Mouse (Mus musculus) hindbrain, embryonic 14.5 days (tissue): ENCODE results near the gene Gad2. TPM values are rescaled to one million over a fixed set of nuclear protein-coding genes. Genes with fewer than 3 reads are reported as not detected.

ENCODE experiments used
- ATAC-seq: fragments of 200-750 bp; cut with Nextera tagmentation; 2 replicates; pipeline ENCODE4 v1.8.0; 2017; ENCODE audit warnings: moderate number of reproducible peaks, mild to moderate bottlenecking, moderate TSS enrichment, moderate library complexity; ENCODE audit not compliant: low FRiP score
- DNase-seq: peaks from one replicate; pipeline ENCODE4 v3.0.0-alpha.2; 2015; ENCODE audit warnings: low spot score
- H3K27ac ChIP-seq: fragments of 300-500 bp; sonication (generic); 2 replicates; pipeline ENCODE4 v1.5.1; 2014; ENCODE audit warnings: mild to moderate bottlenecking, moderate library complexity
- H3K27me3 ChIP-seq: fragments of 300-500 bp; sonication (generic); 2 replicates; pipeline ENCODE4 v1.6.1; 2014; ENCODE audit warnings: mild to moderate bottlenecking, low read length, mixed read lengths; ENCODE audit not compliant: control insufficient read depth, insufficient read depth
- H3K36me3 ChIP-seq: fragments of 300-500 bp; sonication (generic); replicated peaks from 2 replicates; pipeline ENCODE4 v1.6.1; 2014; ENCODE audit not compliant: control insufficient read depth, insufficient read depth
- H3K4me1 ChIP-seq: fragments of 300-500 bp; sonication (generic); replicated peaks from 2 replicates; pipeline ENCODE4 v1.6.1; 2014; ENCODE audit warnings: antibody characterized with exemption, low read length, mixed read lengths; ENCODE audit not compliant: control insufficient read depth, insufficient read depth
- H3K4me2 ChIP-seq: fragments of 300-500 bp; sonication (generic); replicated peaks from 2 replicates; pipeline ENCODE4 v1.6.1; 2014; ENCODE audit warnings: mild to moderate bottlenecking, moderate library complexity
- H3K4me3 ChIP-seq: fragments of 300-500 bp; sonication (generic); replicated peaks from 2 replicates; pipeline ENCODE4 v1.5.1; 2014; ENCODE audit warnings: mild to moderate bottlenecking, low read length
- H3K9ac ChIP-seq: fragments of 300-500 bp; sonication (generic); 2 replicates; pipeline ENCODE4 v1.6.1; 2014
- H3K9me3 ChIP-seq: fragments of 300-500 bp; sonication (generic); 2 replicates; pipeline ENCODE4 v1.6.1; 2016; ENCODE audit warnings: low read length; ENCODE audit not compliant: control insufficient read depth
- WGBS: fragments of 180-500 bp; shearing (Covaris S2); extraction: QIAGEN DNeasy Blood & Tissue Kit; methylation state at CpG from one replicate; pipeline ENCODE4 v1.1.7; 2014; 5-methylcytosine and 5-hydroxymethylcytosine counted together
- polyA plus RNA-seq: library from polyadenylated mRNA; unstranded; fragments of >200 nt; fragmentation: Nextera tagmentation; extraction: Ambion mirVana; gene quantifications from 2 replicates; pipeline ENCODE4 v1.2.1, GENCODE M21; 2014

Gad2 gene
- polyA plus RNA-seq, 1 experiment from 2014 or later, result 34.7 TPM

DNA sequence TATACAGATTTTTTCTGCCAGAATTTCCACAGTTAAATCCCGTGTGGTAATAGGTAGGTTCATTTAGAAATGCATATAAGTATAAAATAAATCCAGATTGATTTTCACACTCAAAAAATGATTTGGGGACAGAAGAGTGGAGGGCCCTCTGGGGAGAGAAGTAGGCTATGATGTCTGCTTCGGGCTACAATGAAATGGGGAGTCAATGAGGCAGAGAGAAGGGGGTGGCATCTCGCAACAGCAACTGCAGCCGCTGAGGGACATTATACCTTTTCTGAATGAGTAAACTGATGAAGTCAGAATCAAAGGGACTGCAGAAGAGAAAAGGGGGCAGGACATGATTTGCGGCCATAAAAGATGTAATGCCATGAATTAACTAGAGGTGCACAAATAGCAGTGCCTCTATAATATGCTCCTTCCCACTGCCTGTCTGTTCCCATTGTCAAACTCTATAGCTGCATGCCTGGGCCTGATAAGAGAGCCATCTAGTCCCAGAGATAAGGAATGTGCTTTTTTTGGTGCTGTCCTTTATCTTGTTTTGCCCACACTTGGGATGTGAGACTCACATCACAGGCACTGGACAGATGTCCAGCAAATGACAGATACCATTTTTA, 5.9 kb downstream of the Gad2 start:
- H3K4me1 ChIP-seq, result 0 out of 2 replicates have a peak, but pooled peaks cover 12% of the 10 kb centered on the region
- H3K9ac ChIP-seq, result peak overlapping the region; percentile 86
- H3K27me3 ChIP-seq, result peaks cover 48% of the 10 kb centered on the region
- peaks cover 17% of the 10 kb centered on the region for H3K36me3 ChIP-seq
- peak overlapping the region; percentile 85 for H3K4me2 ChIP-seq
- ATAC-seq (peak; percentile 49), DNase-seq (peak; percentile 45)
- peak overlapping the region; percentile 56 for H3K4me3 ChIP-seq
- WGBS, result 14% methylated on average over 5 of the region's 5 CpGs
- H3K9me3 ChIP-seq, result no peaks in the 10 kb centered on the region
- H3K27ac ChIP-seq, result peak overlapping the region; percentile 96

GRCm38 (mm10) chr2:22634766-22635165, 12.8 kb downstream of the Gad2 start:
- H3K4me2 ChIP-seq, result no peak overlapping the region
- H3K4me3 ChIP-seq, result no peak overlapping the region
- 47% methylated on average over 8 of the region's 8 CpGs for WGBS
- no peaks in the 10 kb centered on the region for H3K27me3 ChIP-seq
- peaks cover 61% of the 10 kb centered on the region for H3K36me3 ChIP-seq
- H3K9me3 ChIP-seq, result no peaks in the 10 kb centered on the region
- ATAC-seq, result no peak
- no peak overlapping the region for H3K27ac ChIP-seq
- H3K9ac ChIP-seq, result no peak overlapping the region
- peak; percentile 42 for DNase-seq
- H3K4me1 ChIP-seq, result no peaks in the 10 kb centered on the region

DNA sequence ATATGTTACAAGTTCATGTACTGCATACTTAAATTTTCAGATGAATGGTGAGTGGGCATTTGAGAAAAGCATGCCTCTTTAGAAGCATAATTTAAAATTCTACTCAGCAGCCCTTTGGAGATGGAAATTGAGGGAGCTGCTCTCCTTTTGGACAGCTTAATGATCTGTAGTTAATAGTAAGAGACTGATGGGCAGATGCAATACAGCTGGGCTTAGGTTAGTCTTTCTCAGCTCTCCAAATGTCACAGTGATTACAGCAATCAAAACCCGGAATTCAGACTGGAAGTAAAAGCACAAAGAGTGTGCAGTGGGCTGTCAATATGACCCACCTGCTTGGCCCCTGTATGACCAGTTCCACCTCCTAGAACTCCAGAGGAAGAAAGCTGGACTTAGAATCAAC, 24.1 kb downstream of the Gad2 start:
- WGBS, result 46% methylated on average over 1 of the region's 1 CpGs
- H3K27me3 ChIP-seq, result no peaks in the 10 kb centered on the region
- H3K4me3 ChIP-seq, result no peak overlapping the region
- H3K27ac ChIP-seq, result no peak overlapping the region
- H3K4me2 ChIP-seq, result no peak overlapping the region
- H3K4me1 ChIP-seq, result no peaks in the 10 kb centered on the region
- DNase-seq (no peak), ATAC-seq (no peak)
- peaks cover 25% of the 10 kb centered on the region for H3K36me3 ChIP-seq
- H3K9me3 ChIP-seq, result no peaks in the 10 kb centered on the region
- H3K9ac ChIP-seq, result no peak overlapping the region

DNA sequence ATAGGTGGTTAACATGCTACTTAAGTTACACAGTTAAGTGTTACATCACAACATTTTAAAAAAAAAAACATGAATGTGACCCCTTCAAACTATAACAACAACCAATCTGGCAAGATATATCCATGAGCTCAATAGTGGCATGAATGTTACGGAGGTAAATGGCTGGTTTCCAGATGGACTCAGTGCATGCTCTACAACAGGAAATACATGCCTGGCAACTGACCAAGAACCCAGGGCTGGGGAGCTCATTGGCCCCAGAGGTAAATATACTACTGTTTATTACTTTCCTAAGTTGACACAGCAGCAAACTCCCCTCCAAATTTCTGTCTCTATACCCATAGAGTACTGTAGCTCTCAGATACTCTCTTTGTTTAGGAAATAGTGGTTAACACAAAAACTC, 26.4 kb downstream of the Gad2 start:
- H3K9me3 ChIP-seq, result no peaks in the 10 kb centered on the region
- H3K9ac ChIP-seq, result no peak overlapping the region
- H3K27ac ChIP-seq, result no peak overlapping the region
- no peak overlapping the region for H3K4me3 ChIP-seq
- no peak for ATAC-seq
- H3K4me2 ChIP-seq, result no peak overlapping the region
- DNase-seq, result no peak
- H3K36me3 ChIP-seq, result peaks cover 31% of the 10 kb centered on the region
- 71% methylated on average over 1 of the region's 1 CpGs for WGBS
- no peaks in the 10 kb centered on the region for H3K27me3 ChIP-seq
- H3K4me1 ChIP-seq, result no peaks in the 10 kb centered on the region

GRCm38 (mm10) chr2:22651826-22652225, 29.8 kb downstream of the Gad2 start:
- WGBS, result 89% methylated on average over 4 of the region's 4 CpGs
- DNase-seq, result no peak
- no peak overlapping the region for H3K9ac ChIP-seq
- H3K9me3 ChIP-seq, result no peaks in the 10 kb centered on the region
- peaks cover 33% of the 10 kb centered on the region for H3K36me3 ChIP-seq
- no peaks in the 10 kb centered on the region for H3K27me3 ChIP-seq
- H3K4me3 ChIP-seq, result no peak overlapping the region
- H3K27ac ChIP-seq, result no peak overlapping the region
- H3K4me1 ChIP-seq, result no peaks in the 10 kb centered on the region
- ATAC-seq, result no peak
- no peak overlapping the region for H3K4me2 ChIP-seq

GRCm38 (mm10) chr2:22663731-22664130, 41.7 kb downstream of the Gad2 start:
- H3K36me3 ChIP-seq, result peaks cover 18% of the 10 kb centered on the region
- no peaks in the 10 kb centered on the region for H3K4me1 ChIP-seq
- no peak overlapping the region for H3K4me3 ChIP-seq
- DNase-seq, result no peak
- no peak overlapping the region for H3K4me2 ChIP-seq
- no peak for ATAC-seq
- H3K27me3 ChIP-seq, result no peaks in the 10 kb centered on the region
- no peaks in the 10 kb centered on the region for H3K9me3 ChIP-seq
- no peak overlapping the region for H3K27ac ChIP-seq
- H3K9ac ChIP-seq, result no peak overlapping the region
- WGBS, result 72% methylated on average over 1 of the region's 1 CpGs

DNA sequence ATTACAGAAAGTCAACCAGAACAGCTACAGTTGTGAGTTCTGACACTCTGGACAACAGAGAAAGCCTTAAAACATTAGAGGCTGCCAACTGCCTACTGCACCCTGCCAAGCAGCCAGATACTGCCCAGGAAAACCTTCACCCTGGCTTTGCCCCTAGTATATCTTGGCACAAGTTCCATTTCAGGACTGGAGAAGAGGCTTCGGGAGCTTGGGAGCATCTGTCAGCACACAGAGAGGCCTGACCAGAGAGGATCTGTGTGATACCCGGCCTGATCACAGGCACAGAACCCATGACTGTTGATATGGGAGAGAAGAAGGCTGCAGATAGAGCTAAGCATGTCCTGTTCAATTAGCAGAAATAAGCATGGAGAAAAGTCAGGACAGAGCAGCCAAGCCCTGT, 48.4 kb downstream of the Gad2 start:
- 73% methylated on average over 2 of the region's 2 CpGs for WGBS
- DNase-seq, result no peak
- ATAC-seq, result peak; percentile 27; the same call in 1 of the 2 replicates

GRCm38 (mm10) chr2:22671348-22671747, 49.3 kb downstream of the Gad2 start:
- Histone ChIP-seq H3K36me3 (peaks cover 55% of the 10 kb centered on the region), H3K27ac (no peak overlapping the region), H3K27me3 (no peaks in the 10 kb centered on the region), H3K4me3 (no peak overlapping the region), H3K9ac (no peak overlapping the region), H3K9me3 (no peaks in the 10 kb centered on the region), H3K4me2 (no peak overlapping the region), H3K4me1 (no peaks in the 10 kb centered on the region)
- no peak for DNase-seq
- no peak for ATAC-seq
- 85% methylated on average over 1 of the region's 1 CpGs for WGBS

More for the DNA sequence above, 48.4 kb downstream of the Gad2 start:
- Histone ChIP-seq H3K9ac (no peak overlapping the region), H3K9me3 (no peaks in the 10 kb centered on the region), H3K27me3 (no peaks in the 10 kb centered on the region), H3K36me3 (peaks cover 48% of the 10 kb centered on the region), H3K4me2 (no peak overlapping the region), H3K27ac (no peak overlapping the region), H3K4me3 (no peak overlapping the region), H3K4me1 (no peaks in the 10 kb centered on the region)

DNA sequence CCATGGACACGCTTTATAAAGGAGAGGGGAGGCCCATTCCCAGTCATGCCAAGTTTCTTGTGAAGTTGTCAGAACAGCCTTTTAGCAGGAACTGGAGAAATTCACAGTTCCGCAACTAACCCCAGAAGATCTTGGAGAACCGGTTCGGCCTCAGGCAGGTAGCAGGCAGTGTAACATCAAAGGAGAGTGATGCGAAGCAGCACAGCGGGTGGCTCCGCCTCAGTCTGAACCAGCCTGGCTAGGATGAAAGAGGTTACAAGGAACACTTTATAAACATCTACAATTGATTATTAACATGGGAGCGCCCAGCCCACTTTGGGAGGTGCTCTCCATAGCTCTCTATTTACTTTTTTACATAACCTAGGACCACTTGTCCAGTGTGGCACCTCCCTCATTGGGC, 55.1 kb downstream of the Gad2 start:
- H3K4me1 ChIP-seq, result no peaks in the 10 kb centered on the region
- no peaks in the 10 kb centered on the region for H3K9me3 ChIP-seq
- peaks cover 42% of the 10 kb centered on the region for H3K36me3 ChIP-seq
- ATAC-seq (peak; percentile 17; the same call in 1 of the 2 replicates), DNase-seq (no peak)
- WGBS, result 49% methylated on average over 8 of the region's 8 CpGs
- H3K27ac ChIP-seq, result no peak overlapping the region
- H3K4me3 ChIP-seq, result no peak overlapping the region
- no peak overlapping the region for H3K4me2 ChIP-seq
- H3K27me3 ChIP-seq, result no peaks in the 10 kb centered on the region
- no peak overlapping the region for H3K9ac ChIP-seq

DNA sequence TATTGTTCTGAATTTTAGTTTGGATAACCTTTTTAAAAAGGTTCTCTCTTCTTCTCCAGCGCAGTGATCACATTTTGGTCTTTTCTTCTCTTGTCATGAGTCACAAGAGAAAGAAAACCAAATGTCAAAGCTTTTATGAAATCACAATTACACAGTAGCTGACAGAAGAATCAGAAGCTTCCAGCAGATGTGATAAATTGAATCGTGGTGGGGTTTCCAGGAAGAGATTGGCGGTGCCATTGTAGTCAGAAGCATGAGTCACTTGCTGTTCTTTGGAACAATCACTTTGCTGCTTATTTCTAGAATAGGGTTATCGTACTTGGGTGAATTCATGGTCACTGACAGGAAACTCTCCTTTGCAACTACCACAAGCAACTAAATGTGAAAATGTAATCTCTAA, 57.9 kb downstream of the Gad2 start:
- Histone ChIP-seq H3K9me3 (no peaks in the 10 kb centered on the region), H3K4me1 (no peaks in the 10 kb centered on the region), H3K36me3 (peaks cover 46% of the 10 kb centered on the region), H3K4me3 (no peak overlapping the region), H3K9ac (no peak overlapping the region), H3K4me2 (no peak overlapping the region), H3K27ac (no peak overlapping the region), H3K27me3 (no peaks in the 10 kb centered on the region)
- ATAC-seq (no peak), DNase-seq (no peak)
- WGBS, result 34% methylated on average over 4 of the region's 4 CpGs
